Mouse (Mus musculus) E14TG2a.4 (cell line): ENCODE measurements around the gene 1500009L16Rik.

Experiments used
- H3K27me3 ChIP-seq: 2 replicates; pipeline ENCODE4 v1.6.1; 2014; ENCODE audit warnings: low read length, control low read depth; ENCODE audit not compliant: insufficient read depth
- H3K36me3 ChIP-seq: 2 replicates; pipeline ENCODE4 v1.6.1; 2014; ENCODE audit warnings: low read length, control low read depth; ENCODE audit not compliant: insufficient read depth
- H3K4me1 ChIP-seq: replicated peaks from 2 replicates; pipeline ENCODE4 v1.6.1; 2014; ENCODE audit warnings: low read depth, low read length, control low read depth
- H3K4me3 ChIP-seq: replicated peaks from 2 replicates; pipeline ENCODE4 v1.5.1; 2014; ENCODE audit warnings: mild to moderate bottlenecking, low read length
- H3K9me3 ChIP-seq: 2 replicates; pipeline ENCODE4 v1.6.1; 2014; ENCODE audit warnings: low read length, control low read depth
- CTCF ChIP-seq: conservative IDR thresholded peaks from 2 replicates; pipeline ENCODE4 v1.5.1; 2014; ENCODE audit warnings: low read length
- NANOG ChIP-seq: IDR thresholded peaks from 2 replicates; pipeline ENCODE4 v1.6.1; 2014; ENCODE audit warnings: borderline replicate concordance, low read length, mixed read lengths
- POU5F1 ChIP-seq: IDR thresholded peaks from 2 replicates; pipeline ENCODE4 v1.6.1; 2014; ENCODE audit warnings: low read length, borderline replicate concordance

1500009L16Rik gene

DNA sequence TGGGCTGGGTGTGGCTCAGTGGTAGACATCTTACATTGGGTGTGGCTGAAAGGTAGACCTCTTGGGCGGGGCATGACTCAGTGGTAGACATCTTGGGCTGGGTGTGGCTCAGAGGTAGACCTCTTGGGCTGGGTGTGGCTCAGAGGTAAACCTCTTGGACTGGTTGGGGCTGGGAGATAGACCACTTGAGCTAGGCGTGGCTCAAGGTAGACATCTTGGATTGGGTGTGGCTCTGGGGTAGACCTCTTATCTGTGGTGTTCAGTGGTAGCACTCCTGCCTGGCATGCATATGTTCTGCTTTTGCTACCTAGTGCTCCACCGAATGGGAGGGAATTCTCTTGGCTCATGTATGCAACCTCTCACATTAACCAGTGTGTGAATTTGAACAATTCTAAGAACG, 11.1 kb downstream of the 1500009L16Rik start:
- H3K4me1 ChIP-seq: peaks cover 88% of the 10 kb centered on the region
- H3K36me3 ChIP-seq: 0 out of 2 replicates have a peak, but pooled peaks cover 5% of the 10 kb centered on the region
- H3K9me3 ChIP-seq: no peaks in the 10 kb centered on the region
- TF ChIP-seq NANOG: no peak
- TF ChIP-seq CTCF: no peak
- no peak for TF ChIP-seq POU5F1
- no peak overlapping the region for H3K4me3 ChIP-seq
- no peaks in the 10 kb centered on the region for H3K27me3 ChIP-seq

- TF ChIP-seq NANOG (no peak), POU5F1 (no peak), CTCF (peak; percentile 45)
- H3K4me1 ChIP-seq: peaks cover 55% of the 10 kb centered on the region
- peak overlapping the region; percentile 37; the same call in 1 of the 2 replicates for H3K4me3 ChIP-seq
- no peaks in the 10 kb centered on the region for H3K27me3 ChIP-seq
- peaks cover 22% of the 10 kb centered on the region for H3K9me3 ChIP-seq
- peaks cover 20% of the 10 kb centered on the region for H3K36me3 ChIP-seq
Measured at GRCm38 (mm10) chr10:83738996-83739655, 16.5 kb downstream of the 1500009L16Rik start.

DNA sequence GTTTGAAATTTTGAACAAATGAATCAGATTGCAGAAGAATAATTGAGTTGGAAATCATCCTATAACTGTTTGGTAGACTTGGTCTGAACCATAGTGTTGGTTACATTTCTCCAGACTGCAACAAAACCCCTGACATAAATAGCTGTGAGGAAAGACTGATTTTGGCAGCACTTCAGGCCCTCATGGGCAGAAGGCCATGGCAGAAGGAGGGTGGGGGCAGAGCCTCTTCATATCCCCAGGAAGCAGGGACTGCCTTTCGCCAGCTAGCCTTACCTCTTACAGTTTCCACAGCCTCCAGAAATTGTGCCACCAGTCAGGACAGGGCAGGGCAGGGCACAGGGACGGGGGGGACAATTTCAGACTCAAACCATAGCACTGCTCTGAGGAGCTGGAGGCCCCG, 22.0 kb downstream of the 1500009L16Rik start:
- no peaks in the 10 kb centered on the region for H3K27me3 ChIP-seq
- TF ChIP-seq NANOG (no peak), CTCF (no peak), POU5F1 (no peak)
- no peak overlapping the region for H3K4me3 ChIP-seq

DNA sequence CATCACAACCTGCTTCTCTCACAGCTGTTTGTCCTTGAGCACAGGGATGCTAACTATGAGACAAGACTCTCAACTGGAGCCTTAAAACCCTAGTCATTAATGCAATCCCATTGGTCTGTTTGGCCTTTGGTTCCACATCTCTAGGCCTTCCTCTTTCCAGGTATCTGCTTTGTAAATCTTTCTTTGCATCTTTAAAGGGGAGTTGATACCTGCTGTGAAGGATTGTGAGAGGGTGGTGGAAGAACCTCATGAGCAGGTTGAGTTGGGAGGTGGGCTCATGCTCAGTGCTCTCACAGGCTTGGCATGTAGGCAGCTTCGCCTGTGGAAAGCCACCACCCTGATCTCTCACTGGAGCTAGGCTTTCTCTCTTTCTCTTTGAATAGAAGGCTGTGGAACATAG, 30.4 kb downstream of the 1500009L16Rik start:
- TF ChIP-seq NANOG (no peak), CTCF (no peak), POU5F1 (no peak)

More for the DNA sequence above, 22.0 kb downstream of the 1500009L16Rik start:
- Histone ChIP-seq H3K4me1 (peaks cover 8% of the 10 kb centered on the region; the same call in 1 of the 2 replicates), H3K36me3 (peaks cover 25% of the 10 kb centered on the region), H3K9me3 (peaks cover 25% of the 10 kb centered on the region)

DNA sequence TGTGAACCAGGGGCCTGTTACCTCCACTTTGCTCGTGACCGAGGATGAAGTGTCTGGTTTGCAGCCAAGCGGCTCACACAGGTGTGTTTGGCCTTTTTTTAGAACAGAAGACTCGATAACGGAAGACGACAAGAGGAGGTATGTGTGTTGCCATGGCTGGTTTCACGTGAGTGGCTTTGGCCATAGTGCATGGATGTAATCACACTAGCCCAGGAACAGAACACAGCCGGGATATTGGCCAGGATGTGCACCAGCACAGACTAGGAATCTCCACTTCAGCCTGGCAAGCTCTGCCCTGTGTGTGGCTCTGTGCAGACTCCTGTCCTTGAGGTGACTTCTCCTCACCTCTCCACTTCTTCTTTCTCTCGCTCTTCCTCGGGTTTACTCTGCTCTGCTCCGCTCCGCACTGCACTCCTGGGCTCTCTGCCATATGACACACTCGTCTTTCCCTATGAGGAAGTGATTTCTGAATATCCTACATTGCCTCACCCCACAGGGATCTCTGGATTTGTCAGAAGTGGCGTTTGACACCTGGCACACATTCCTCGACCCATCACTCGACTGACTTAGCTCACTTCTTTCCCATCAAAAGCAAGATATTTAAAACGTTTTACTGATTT, 34.8 kb downstream of the 1500009L16Rik start:
- H3K27me3 ChIP-seq: no peaks in the 10 kb centered on the region
- H3K9me3 ChIP-seq: no peaks in the 10 kb centered on the region
- TF ChIP-seq POU5F1: no peak
- TF ChIP-seq NANOG: no peak
- TF ChIP-seq CTCF: no peak
- peaks cover 26% of the 10 kb centered on the region for H3K4me1 ChIP-seq
- peaks cover 46% of the 10 kb centered on the region for H3K36me3 ChIP-seq
- H3K4me3 ChIP-seq: no peak overlapping the region

More for the DNA sequence above, 30.4 kb downstream of the 1500009L16Rik start:
- peaks cover 16% of the 10 kb centered on the region for H3K36me3 ChIP-seq
- peaks cover 12% of the 10 kb centered on the region for H3K4me1 ChIP-seq
- H3K4me3 ChIP-seq: no peak overlapping the region
- H3K27me3 ChIP-seq: no peaks in the 10 kb centered on the region
- no peaks in the 10 kb centered on the region for H3K9me3 ChIP-seq

DNA sequence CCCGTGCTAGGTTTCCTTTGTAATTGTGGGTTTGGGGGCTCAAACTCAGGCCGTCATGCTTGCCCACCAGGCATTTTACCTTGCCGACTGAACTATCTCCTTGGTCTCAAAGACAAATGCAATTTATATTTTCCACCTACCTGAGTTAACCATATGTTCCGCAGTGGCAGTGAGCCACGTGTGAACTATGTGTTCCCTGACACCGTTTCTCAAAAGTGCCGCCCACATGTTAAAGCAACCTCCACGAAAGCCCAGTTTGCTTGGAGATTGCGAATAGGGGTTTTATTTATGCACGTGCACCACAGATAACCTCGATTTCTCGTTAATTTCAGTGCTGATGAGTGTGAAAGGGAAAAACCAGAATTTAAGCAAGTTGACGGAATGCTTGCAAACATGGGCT, 36.1 kb downstream of the 1500009L16Rik start:
- Histone ChIP-seq H3K9me3 (no peaks in the 10 kb centered on the region), H3K4me1 (peaks cover 25% of the 10 kb centered on the region), H3K4me3 (no peak overlapping the region), H3K27me3 (no peaks in the 10 kb centered on the region), H3K36me3 (peaks cover 55% of the 10 kb centered on the region)
- TF ChIP-seq NANOG (no peak), POU5F1 (no peak), CTCF (no peak)

DNA sequence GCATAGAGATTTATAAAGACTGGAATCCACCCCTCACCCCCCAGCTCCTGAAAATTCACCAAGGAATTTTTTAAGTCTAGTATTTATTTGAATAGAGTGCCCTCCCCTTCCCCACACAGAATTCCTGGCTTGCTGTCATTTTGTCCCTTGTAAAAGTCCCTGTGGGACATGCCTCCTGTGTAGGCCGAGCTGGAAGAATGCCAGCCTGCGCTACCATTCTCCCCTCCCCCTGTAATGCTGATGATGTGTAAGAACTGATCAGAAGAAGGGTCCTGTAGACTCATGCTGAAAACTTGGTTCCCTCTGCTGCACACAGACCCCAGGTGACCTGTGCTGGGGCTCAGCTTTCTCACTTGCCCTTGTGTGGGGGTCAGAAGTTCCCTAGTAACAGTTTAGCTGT, 37.9 kb downstream of the 1500009L16Rik start:
- TF ChIP-seq CTCF (no peak), NANOG (no peak), POU5F1 (no peak)
- H3K4me1 ChIP-seq: peaks cover 36% of the 10 kb centered on the region
- no peaks in the 10 kb centered on the region for H3K27me3 ChIP-seq
- peaks cover 55% of the 10 kb centered on the region for H3K36me3 ChIP-seq
- H3K4me3 ChIP-seq: no peak overlapping the region
- peaks cover 11% of the 10 kb centered on the region for H3K9me3 ChIP-seq

- Histone ChIP-seq H3K4me3 (no peak overlapping the region), H3K36me3 (peaks cover 41% of the 10 kb centered on the region), H3K9me3 (peaks cover 11% of the 10 kb centered on the region), H3K4me1 (peaks cover 36% of the 10 kb centered on the region), H3K27me3 (no peaks in the 10 kb centered on the region)
- no peak for TF ChIP-seq POU5F1
- TF ChIP-seq NANOG: no peak
- TF ChIP-seq CTCF: no peak
Measured at GRCm38 (mm10) chr10:83763891-83764290, 41.2 kb downstream of the 1500009L16Rik start.

- H3K9me3 ChIP-seq: peaks cover 11% of the 10 kb centered on the region
- TF ChIP-seq NANOG: no peak
- no peak for TF ChIP-seq CTCF
- TF ChIP-seq POU5F1: no peak
- H3K4me3 ChIP-seq: no peak overlapping the region
Measured at GRCm38 (mm10) chr10:83766882-83767281, 44.2 kb downstream of the 1500009L16Rik start.

More at GRCm38 (mm10) chr10:83766882-83767281, 44.2 kb downstream of the 1500009L16Rik start:
- Histone ChIP-seq H3K27me3 (no peaks in the 10 kb centered on the region), H3K4me1 (peaks cover 19% of the 10 kb centered on the region), H3K36me3 (peaks cover 14% of the 10 kb centered on the region)
